Mouse (Mus musculus) brain, embryonic 18.5 days (tissue): ENCODE data around the gene Atg101.
A peak's percentile ranks its signal among the peaks of the same experiment; 100 is the strongest.

Experiments used
- DNase-seq: peaks from one replicate; pipeline ENCODE4 v3.0.0-alpha.2; 2012; ENCODE audit warnings: low read depth, low spot score

The Atg101 gene

GRCm38 (mm10) chr15:101336474-101337174 is 52.6 kb downstream of the Atg101 start:
- DNase-seq: no peak

- no peak for DNase-seq
Observed at GRCm38 (mm10) chr15:101338359-101338758, 54.3 kb downstream of the Atg101 start.

- DNase-seq: peak; percentile 66
Observed at GRCm38 (mm10) chr15:101339537-101339936, 55.5 kb downstream of the Atg101 start.
